39 mouse cellular contexts compared by ENCODE assay signal in genomic region chr1:56612384-56612783, GRCm38 (mm10). TPM values are rescaled to one million over a fixed set of nuclear protein-coding genes. Genes with fewer than 3 reads are reported as not detected.
"Had no signal": no experiment of that assay in that cellular context is flagged by ENCODE, and none has a peak within 500 bp of the region (broad histone marks: within the 10 kb centered on the region; RNA-seq: fewer than 3 reads in every experiment).

No protein-coding gene starts in this region.

- H3K9me3 ChIP-seq: limb, embryonic 10.5 days; limb, embryonic 12.5 days; limb, embryonic 13.5 days; limb, embryonic 15.5 days; liver, embryonic 12.5 days; liver, embryonic 13.5 days; liver, embryonic 15.5 days; lung, embryonic 15.5 days; megakaryocyte, embryonic 14.5 days; midbrain, embryonic 10.5 days; midbrain, embryonic 12.5 days; midbrain, embryonic 13.5 days; midbrain, embryonic 15.5 days; neural tube, embryonic 12.5 days had no signal

- DNase-seq: left cerebral cortex, postnatal 4 days; liver; liver, embryonic 13.5 days; liver, postnatal 0 days; lung, adult 18-20 months; lung, adult 2 months; lung, postnatal 10 days; lung, postnatal 14 days; lung, postnatal 36 days; lung, postnatal 4 days; midbrain, embryonic 14.5 days had no signal

- H3K36me3 ChIP-seq: limb, embryonic 10.5 days; limb, embryonic 12.5 days; limb, embryonic 13.5 days; limb, embryonic 15.5 days; liver, embryonic 12.5 days; liver, embryonic 13.5 days; liver, embryonic 15.5 days; lung, embryonic 15.5 days; midbrain, embryonic 10.5 days; midbrain, embryonic 12.5 days; midbrain, embryonic 13.5 days; midbrain, embryonic 15.5 days; neural tube, embryonic 12.5 days had no signal

- H3K27me3 ChIP-seq: limb, embryonic 12.5 days; limb, embryonic 13.5 days; limb, embryonic 15.5 days; liver, embryonic 12.5 days; liver, embryonic 13.5 days; liver, embryonic 15.5 days; lung, embryonic 15.5 days; megakaryocyte, embryonic 14.5 days; midbrain, embryonic 12.5 days; midbrain, embryonic 13.5 days; midbrain, embryonic 15.5 days; neural tube, embryonic 12.5 days had no signal

- H3K9ac ChIP-seq: limb, embryonic 12.5 days; limb, embryonic 13.5 days; limb, embryonic 15.5 days; liver, embryonic 12.5 days; liver, embryonic 13.5 days; liver, embryonic 14.5 days; liver, embryonic 15.5 days; liver, postnatal 0 days; lung, embryonic 14.5 days; lung, embryonic 15.5 days; midbrain, embryonic 12.5 days; midbrain, embryonic 13.5 days; midbrain, embryonic 15.5 days; neural tube, embryonic 12.5 days had no signal

- H3K27ac ChIP-seq: limb, embryonic 10.5 days; limb, embryonic 12.5 days; limb, embryonic 13.5 days; limb, embryonic 15.5 days; liver, embryonic 12.5 days; liver, embryonic 13.5 days; liver, embryonic 14.5 days; liver, embryonic 15.5 days; lung, embryonic 15.5 days; macrophage; midbrain, embryonic 10.5 days; midbrain, embryonic 12.5 days; midbrain, embryonic 13.5 days; midbrain, embryonic 15.5 days; neural tube, embryonic 12.5 days had no signal

- H3K4me3 ChIP-seq: limb, embryonic 10.5 days; limb, embryonic 12.5 days; limb, embryonic 13.5 days; limb, embryonic 15.5 days; liver, embryonic 12.5 days; liver, embryonic 13.5 days; liver, embryonic 15.5 days; lung, embryonic 15.5 days; megakaryocyte, embryonic 14.5 days; midbrain, embryonic 10.5 days; midbrain, embryonic 12.5 days; midbrain, embryonic 13.5 days; midbrain, embryonic 15.5 days; myocyte; neural tube, embryonic 12.5 days had no signal

- ATAC-seq: liver, embryonic 12.5 days; liver, postnatal 0 days; lung, postnatal 0 days; midbrain, embryonic 13.5 days; midbrain, embryonic 15.5 days; midbrain, embryonic 16.5 days had no signal

- H3K4me2 ChIP-seq: limb, embryonic 12.5 days; limb, embryonic 13.5 days; limb, embryonic 15.5 days; liver, embryonic 11.5 days; liver, embryonic 12.5 days; liver, embryonic 13.5 days; liver, embryonic 15.5 days; lung, embryonic 14.5 days; lung, embryonic 15.5 days; midbrain, embryonic 11.5 days; midbrain, embryonic 12.5 days; midbrain, embryonic 13.5 days; midbrain, embryonic 15.5 days; neural tube, embryonic 12.5 days had no signal

- H3K4me1 ChIP-seq: limb, embryonic 10.5 days; limb, embryonic 12.5 days; limb, embryonic 13.5 days; limb, embryonic 15.5 days; liver, embryonic 12.5 days; liver, embryonic 13.5 days; liver, embryonic 15.5 days; lung, embryonic 15.5 days; megakaryocyte, embryonic 14.5 days; midbrain, embryonic 10.5 days; midbrain, embryonic 12.5 days; midbrain, embryonic 13.5 days; midbrain, embryonic 15.5 days; neural tube, embryonic 12.5 days had no signal

RNA-seq across cellular contexts. Expression of gene Hsfy2, which starts 24.9 kb away (rescaled TPM):
- polyA plus RNA-seq: limb, embryonic 10.5 days; limb, embryonic 11.5 days; limb, embryonic 12.5 days; limb, embryonic 13.5 days; limb, embryonic 14.5 days; limb, embryonic 15.5 days; liver, adult 2 months; liver, embryonic 11.5 days; liver, embryonic 12.5 days; liver, embryonic 13.5 days; liver, embryonic 14.5 days; liver, embryonic 15.5 days; liver, embryonic 16.5 days; liver, postnatal 0 days; lung, adult 2 months; lung, embryonic 14.5 days; lung, embryonic 15.5 days; lung, embryonic 16.5 days; lung, postnatal 0 days; macrophage; midbrain, embryonic 10.5 days; midbrain, embryonic 11.5 days; midbrain, embryonic 12.5 days; midbrain, embryonic 13.5 days; midbrain, embryonic 14.5 days; midbrain, embryonic 15.5 days; midbrain, embryonic 16.5 days; midbrain, postnatal 0 days; myocyte; neural tube, embryonic 11.5 days; neural tube, embryonic 12.5 days had no signal
